Mouse (Mus musculus) olfactory bulb, adult 2 months (tissue): Measurements from ENCODE around the gene Mrps34.

Experiments used
- CTCF ChIP-seq: fragments of 200-500 bp; IDR thresholded peaks from 2 replicates; pipeline ENCODE4 v1.5.1; 2012; ENCODE audit warnings: low read depth, mild to moderate bottlenecking, low read length, moderate library complexity; ENCODE audit not compliant: insufficient read depth
- POLR2A ChIP-seq: fragments of 200-500 bp; IDR thresholded peaks from 2 replicates; pipeline ENCODE4 v1.6.1; 2012; ENCODE audit warnings: mild to moderate bottlenecking, low read depth, low read length, moderate library complexity; ENCODE audit not compliant: insufficient read depth

- TF ChIP-seq CTCF (no peak), POLR2A (no peak)
These were observed 28.3 kb downstream of the Mrps34 start for GRCm38 (mm10) chr17:24923246-24923645.
